Mouse (Mus musculus) embryonic facial prominence, embryonic 10.5 days (tissue): ENCODE data around the gene Plcb4. TPM values are rescaled to one million over a fixed set of nuclear protein-coding genes. Genes with fewer than 3 reads are reported as not detected.

ENCODE experiments used
- DNase-seq: peaks from one replicate; pipeline ENCODE4 v3.0.0-alpha.2; 2017; ENCODE audit warnings: low spot score
- H3K27ac ChIP-seq: fragments of 300-500 bp; sonication (generic); replicated peaks from 2 replicates; pipeline ENCODE4 v1.5.1; 2016; ENCODE audit warnings: mild to moderate bottlenecking
- H3K27me3 ChIP-seq: fragments of 300-500 bp; sonication (generic); replicated peaks from 2 replicates; pipeline ENCODE4 v1.6.1; 2016; ENCODE audit warnings: low read depth, mild to moderate bottlenecking; ENCODE audit not compliant: poor library complexity, severe bottlenecking
- H3K36me3 ChIP-seq: fragments of 300-500 bp; sonication (generic); replicated peaks from 2 replicates; pipeline ENCODE4 v1.6.1; 2016; ENCODE audit warnings: mild to moderate bottlenecking, moderate library complexity
- H3K4me1 ChIP-seq: fragments of 300-500 bp; sonication (generic); 2 replicates; pipeline ENCODE4 v1.6.1; 2016
- H3K4me3 ChIP-seq: fragments of 300-500 bp; sonication (generic); 2 replicates; pipeline ENCODE4 v1.5.1; 2016; ENCODE audit warnings: mild to moderate bottlenecking, moderate library complexity
- H3K9me3 ChIP-seq: fragments of 300-500 bp; sonication (generic); 2 replicates; pipeline ENCODE4 v1.6.1; 2016; ENCODE audit warnings: mild to moderate bottlenecking
- WGBS: fragments of 180-500 bp; shearing (Covaris S2); methylation state at CpG from one replicate; pipeline ENCODE4 v1.1.7; 2016; 5-methylcytosine and 5-hydroxymethylcytosine counted together
- polyA plus RNA-seq: library from polyadenylated mRNA; unstranded; fragments of >200 nt; fragmentation: Nextera tagmentation; extraction: Ambion mirVana; gene quantifications from 2 replicates; pipeline ENCODE4 v1.2.1, GENCODE M21; 2016

Plcb4 gene
- polyA plus RNA-seq, 1 experiment from 2014 or later = 16.1 TPM

- WGBS = 77% methylated on average over 9 of the region's 9 CpGs
- DNase-seq = no peak
- no peak overlapping the region for H3K4me3 ChIP-seq
These were observed 281.1 kb downstream of the Plcb4 start for GRCm38 (mm10) chr2:135939933-135940332.

GRCm38 (mm10) chr2:135947839-135948238 is 289.0 kb downstream of the Plcb4 start:
- H3K9me3 ChIP-seq = peaks cover 5% of the 10 kb centered on the region; the same call in 1 of the 2 replicates
- DNase-seq = no peak
- H3K4me1 ChIP-seq = no peaks in the 10 kb centered on the region
- 88% methylated on average over 1 of the region's 1 CpGs for WGBS
- H3K27me3 ChIP-seq = no peaks in the 10 kb centered on the region
- peaks cover 15% of the 10 kb centered on the region for H3K36me3 ChIP-seq
- H3K4me3 ChIP-seq = no peak overlapping the region
- no peak overlapping the region for H3K27ac ChIP-seq

More at GRCm38 (mm10) chr2:135939933-135940332, 281.1 kb downstream of the Plcb4 start:
- no peaks in the 10 kb centered on the region for H3K36me3 ChIP-seq
- 0 out of 2 replicates have a peak, but pooled peaks cover 5% of the 10 kb centered on the region for H3K4me1 ChIP-seq
- no peaks in the 10 kb centered on the region for H3K9me3 ChIP-seq
- H3K27ac ChIP-seq = no peak overlapping the region
- no peaks in the 10 kb centered on the region for H3K27me3 ChIP-seq

GRCm38 (mm10) chr2:135954760-135955548 is 296.1 kb downstream of the Plcb4 start:
- 0 out of 2 replicates have a peak, but pooled peaks cover 6% of the 10 kb centered on the region for H3K27me3 ChIP-seq
- no peak overlapping the region for H3K4me3 ChIP-seq
- DNase-seq = no peak
- 84% methylated on average over 13 of the region's 13 CpGs for WGBS
- H3K4me1 ChIP-seq = no peaks in the 10 kb centered on the region
- no peaks in the 10 kb centered on the region for H3K9me3 ChIP-seq
- H3K36me3 ChIP-seq = no peaks in the 10 kb centered on the region; the same call in 1 of the 2 replicates
- H3K27ac ChIP-seq = no peak overlapping the region

- no peak overlapping the region for H3K27ac ChIP-seq
- 85% methylated on average over 8 of the region's 8 CpGs for WGBS
These were observed 297.0 kb downstream of the Plcb4 start for GRCm38 (mm10) chr2:135955796-135956195.

GRCm38 (mm10) chr2:135957689-135958088 is 298.9 kb downstream of the Plcb4 start:
- Histone ChIP-seq H3K9me3 (no peaks in the 10 kb centered on the region), H3K4me3 (no peak overlapping the region), H3K27ac (no peak overlapping the region; the same call in 1 of the 2 replicates), H3K4me1 (no peaks in the 10 kb centered on the region), H3K36me3 (no peaks in the 10 kb centered on the region; the same call in 1 of the 2 replicates), H3K27me3 (0 out of 2 replicates have a peak, but pooled peaks cover 6% of the 10 kb centered on the region)
- WGBS = 35% methylated on average over 7 of the region's 7 CpGs
- DNase-seq = peak; percentile 73

More at GRCm38 (mm10) chr2:135955796-135956195, 297.0 kb downstream of the Plcb4 start:
- no peak for DNase-seq
- Histone ChIP-seq H3K9me3 (no peaks in the 10 kb centered on the region), H3K4me3 (no peak overlapping the region), H3K27me3 (0 out of 2 replicates have a peak, but pooled peaks cover 6% of the 10 kb centered on the region), H3K36me3 (no peaks in the 10 kb centered on the region; the same call in 1 of the 2 replicates), H3K4me1 (no peaks in the 10 kb centered on the region)

- H3K36me3 ChIP-seq = no peaks in the 10 kb centered on the region; the same call in 1 of the 2 replicates
- no peak overlapping the region for H3K27ac ChIP-seq
- H3K27me3 ChIP-seq = 0 out of 2 replicates have a peak, but pooled peaks cover 6% of the 10 kb centered on the region
- no peak overlapping the region for H3K4me3 ChIP-seq
- H3K9me3 ChIP-seq = no peaks in the 10 kb centered on the region
- DNase-seq = no peak
- WGBS = 92% methylated on average over 17 of the region's 17 CpGs
- no peaks in the 10 kb centered on the region for H3K4me1 ChIP-seq
These were observed 299.6 kb downstream of the Plcb4 start for GRCm38 (mm10) chr2:135958453-135958852.

- Histone ChIP-seq H3K4me3 (no peak overlapping the region), H3K36me3 (no peaks in the 10 kb centered on the region), H3K9me3 (no peaks in the 10 kb centered on the region), H3K4me1 (0 out of 2 replicates have a peak, but pooled peaks cover 2% of the 10 kb centered on the region), H3K27me3 (0 out of 2 replicates have a peak, but pooled peaks cover 6% of the 10 kb centered on the region), H3K27ac (no peak overlapping the region)
- no peak for DNase-seq
- 88% methylated on average over 14 of the region's 14 CpGs for WGBS
These were observed 304.3 kb downstream of the Plcb4 start for GRCm38 (mm10) chr2:135963089-135963488.

GRCm38 (mm10) chr2:135966871-135967557 is 308.2 kb downstream of the Plcb4 start:
- Histone ChIP-seq H3K36me3 (no peaks in the 10 kb centered on the region), H3K9me3 (no peaks in the 10 kb centered on the region), H3K4me1 (0 out of 2 replicates have a peak, but pooled peaks cover 7% of the 10 kb centered on the region), H3K27me3 (no peaks in the 10 kb centered on the region), H3K4me3 (no peak overlapping the region), H3K27ac (no peak overlapping the region)
- 63% methylated on average over 16 of the region's 16 CpGs for WGBS
- DNase-seq = peak; percentile 47

GRCm38 (mm10) chr2:135968159-135968558 is 309.3 kb downstream of the Plcb4 start:
- no peak for DNase-seq
- Histone ChIP-seq H3K27me3 (no peaks in the 10 kb centered on the region), H3K36me3 (no peaks in the 10 kb centered on the region; the same call in 1 of the 2 replicates), H3K27ac (no peak overlapping the region), H3K9me3 (no peaks in the 10 kb centered on the region), H3K4me1 (peaks cover 8% of the 10 kb centered on the region; the same call in 1 of the 2 replicates), H3K4me3 (no peak overlapping the region)
- 56% methylated on average over 12 of the region's 12 CpGs for WGBS

- Histone ChIP-seq H3K27ac (no peak overlapping the region), H3K4me1 (peaks cover 12% of the 10 kb centered on the region; the same call in 1 of the 2 replicates), H3K36me3 (no peaks in the 10 kb centered on the region; the same call in 1 of the 2 replicates), H3K4me3 (no peak overlapping the region), H3K9me3 (no peaks in the 10 kb centered on the region), H3K27me3 (no peaks in the 10 kb centered on the region)
- WGBS = 94% methylated on average over 4 of the region's 4 CpGs
- DNase-seq = no peak
These were observed 312.1 kb downstream of the Plcb4 start for GRCm38 (mm10) chr2:135970902-135971301.

GRCm38 (mm10) chr2:135975978-135976377 is 317.2 kb downstream of the Plcb4 start:
- no peaks in the 10 kb centered on the region for H3K9me3 ChIP-seq
- DNase-seq = no peak
- H3K36me3 ChIP-seq = no peaks in the 10 kb centered on the region; the same call in 1 of the 2 replicates
- no peaks in the 10 kb centered on the region for H3K27me3 ChIP-seq
- H3K27ac ChIP-seq = no peak overlapping the region
- H3K4me1 ChIP-seq = peaks cover 15% of the 10 kb centered on the region
- no peak overlapping the region for H3K4me3 ChIP-seq
- 92% methylated on average over 9 of the region's 9 CpGs for WGBS

GRCm38 (mm10) chr2:135978790-135979189 is 320.0 kb downstream of the Plcb4 start:
- no peak for DNase-seq
- H3K36me3 ChIP-seq = no peaks in the 10 kb centered on the region; the same call in 1 of the 2 replicates
- no peak overlapping the region for H3K27ac ChIP-seq
- no peaks in the 10 kb centered on the region for H3K9me3 ChIP-seq
- H3K27me3 ChIP-seq = no peaks in the 10 kb centered on the region
- H3K4me3 ChIP-seq = no peak overlapping the region
- peaks cover 10% of the 10 kb centered on the region for H3K4me1 ChIP-seq
- WGBS = 40% methylated on average over 5 of the region's 5 CpGs
